Mouse (Mus musculus): ENCODE results near the gene Fdxacb1.

The Fdxacb1 gene

GRCm38 (mm10) chr9:50746214-50746677 lies 21.8 kb upstream of the Fdxacb1 start, which contains the start of gene 2310030G06Rik:
Gene 2310030G06Rik, minus strand, starts transcription at chr9:50746536.
- no peak for DNase-seq (ENCODE audit: low read depth, low spot score)

GRCm38 (mm10) chr9:50750706-50751105 lies 17.3 kb upstream of the Fdxacb1 start:
- DNase-seq (ENCODE audit: low read depth, low spot score), result no peak

GRCm38 (mm10) chr9:50751323-50751722 lies 16.7 kb upstream of the Fdxacb1 start, which contains the start of gene Cryab:
Gene Cryab, plus strand, starts transcription at chr9:50751325.
- DNase-seq (ENCODE audit: low read depth, low spot score), result no peak

- no peak for DNase-seq (ENCODE audit: low read depth, low spot score)
These were observed 15.9 kb upstream of the Fdxacb1 start, which contains the start of gene Hspb2 for GRCm38 (mm10) chr9:50752054-50752602. Gene Hspb2, minus strand, starts transcription at chr9:50752354.

- DNase-seq (ENCODE audit: low read depth, low spot score), result no peak
These were observed 15.0 kb upstream of the Fdxacb1 start for GRCm38 (mm10) chr9:50752784-50753615.

GRCm38 (mm10) chr9:50753947-50754346 lies 14.1 kb upstream of the Fdxacb1 start:
- no peak for DNase-seq (ENCODE audit: low read depth, low spot score)

- DNase-seq (ENCODE audit: low read depth, low spot score), result no peak
These were observed 11.3 kb upstream of the Fdxacb1 start for GRCm38 (mm10) chr9:50756711-50757110.

- no peak for DNase-seq (ENCODE audit: low read depth, low spot score)
These were observed 6.4 kb upstream of the Fdxacb1 start for GRCm38 (mm10) chr9:50761520-50762243.

GRCm38 (mm10) chr9:50763331-50763730 lies 4.7 kb upstream of the Fdxacb1 start:
- no peak for DNase-seq (ENCODE audit: low read depth, low spot score)

GRCm38 (mm10) chr9:50767531-50768106 lies 417 bp upstream of the Fdxacb1 start:
- DNase-seq (ENCODE audit: low read depth, low spot score), result no peak

GRCm38 (mm10) chr9:50770011-50770410 lies 2.0 kb downstream of the Fdxacb1 start:
- no peak for DNase-seq (ENCODE audit: low read depth, low spot score)

GRCm38 (mm10) chr9:50774026-50774462 lies 6.0 kb downstream of the Fdxacb1 start:
- no peak for DNase-seq (ENCODE audit: low read depth, low spot score)

GRCm38 (mm10) chr9:50774991-50775612 lies 7.1 kb downstream of the Fdxacb1 start, which contains the start of the genes Alg9 and 1110032A03Rik:
Gene Alg9, plus strand, starts transcription at chr9:50775019.
Gene 1110032A03Rik, minus strand, starts transcription at chr9:50775520.
- peak; percentile 90 for DNase-seq (ENCODE audit: low read depth, low spot score)

GRCm38 (mm10) chr9:50775662-50776126 lies 7.7 kb downstream of the Fdxacb1 start:
- peak; percentile 23 for DNase-seq (ENCODE audit: low read depth, low spot score)

GRCm38 (mm10) chr9:50776162-50776760 lies 8.2 kb downstream of the Fdxacb1 start:
- DNase-seq (ENCODE audit: low read depth, low spot score), result no peak

GRCm38 (mm10) chr9:50782155-50782554 lies 14.1 kb downstream of the Fdxacb1 start:
- peak; percentile 61 for DNase-seq (ENCODE audit: low read depth, low spot score)

GRCm38 (mm10) chr9:50795266-50795665 lies 27.2 kb downstream of the Fdxacb1 start:
- no peak for DNase-seq (ENCODE audit: low read depth, low spot score)

GRCm38 (mm10) chr9:50796776-50797175 lies 28.7 kb downstream of the Fdxacb1 start:
- DNase-seq (ENCODE audit: low read depth, low spot score), result no peak

- no peak for DNase-seq (ENCODE audit: low read depth, low spot score)
These were observed 29.6 kb downstream of the Fdxacb1 start for GRCm38 (mm10) chr9:50797641-50798040.

- DNase-seq (ENCODE audit: low read depth, low spot score), result no peak
These were observed 30.3 kb downstream of the Fdxacb1 start for GRCm38 (mm10) chr9:50798368-50798767.
